Mouse (Mus musculus) hindbrain, embryonic 16.5 days (tissue): ENCODE data around the gene Cux2. TPM values are rescaled to one million over a fixed set of nuclear protein-coding genes. Genes with fewer than 3 reads are reported as not detected.
"Not testable (repeated sequence)": the region's sequence is repeated elsewhere in the genome, so short reads cannot be mapped to it uniquely, and the experiment has no call there.

Experiments used
- ATAC-seq: fragments of 200-750 bp; cut with Nextera tagmentation; 2 replicates; pipeline ENCODE4 v1.8.0; 2017; ENCODE audit warnings: moderate TSS enrichment, moderate library complexity
- H3K27ac ChIP-seq: fragments of 300-500 bp; sonication (generic); 2 replicates; pipeline ENCODE4 v1.5.1; 2014; ENCODE audit warnings: low read depth, mild to moderate bottlenecking, control low read depth, low read length, moderate library complexity
- H3K27me3 ChIP-seq: fragments of 300-500 bp; sonication (generic); replicated peaks from 2 replicates; pipeline ENCODE4 v1.6.1; 2014; ENCODE audit warnings: low read length; ENCODE audit not compliant: control insufficient read depth, insufficient read depth
- H3K36me3 ChIP-seq: fragments of 300-500 bp; sonication (generic); 2 replicates; pipeline ENCODE4 v1.6.1; 2014; ENCODE audit warnings: mild to moderate bottlenecking, low read length, moderate library complexity, mixed read lengths; ENCODE audit not compliant: control insufficient read depth, insufficient read depth
- H3K4me1 ChIP-seq: fragments of 300-500 bp; sonication (generic); 2 replicates; pipeline ENCODE4 v1.6.1; 2014; ENCODE audit warnings: low read depth, low read length; ENCODE audit not compliant: control insufficient read depth, insufficient read depth
- H3K4me2 ChIP-seq: fragments of 300-500 bp; sonication (generic); 2 replicates; pipeline ENCODE4 v1.6.1; 2014; ENCODE audit warnings: mild to moderate bottlenecking, low read length, control low read depth, moderate library complexity
- H3K4me3 ChIP-seq: fragments of 300-500 bp; sonication (generic); 2 replicates; pipeline ENCODE4 v1.5.1; 2014; ENCODE audit warnings: mild to moderate bottlenecking, low read length, control low read depth, moderate library complexity
- H3K9ac ChIP-seq: fragments of 300-500 bp; sonication (generic); 2 replicates; pipeline ENCODE4 v1.6.1; 2014; ENCODE audit warnings: low read depth, mild to moderate bottlenecking, control low read depth, low read length, moderate library complexity
- H3K9me3 ChIP-seq: fragments of 300-500 bp; sonication (generic); 2 replicates; pipeline ENCODE4 v1.6.1; 2014; ENCODE audit warnings: mild to moderate bottlenecking, low read length, moderate library complexity; ENCODE audit not compliant: control insufficient read depth
- WGBS: fragments of 180-500 bp; shearing (Covaris S2); extraction: QIAGEN DNeasy Blood & Tissue Kit; methylation state at CpG from one replicate; pipeline ENCODE4 v1.1.7; 2014; 5-methylcytosine and 5-hydroxymethylcytosine counted together
- polyA plus RNA-seq: library from polyadenylated mRNA; unstranded; fragments of >200 nt; fragmentation: Nextera tagmentation; extraction: Ambion mirVana; gene quantifications from 2 replicates; pipeline ENCODE4 v1.2.1, GENCODE M21; 2015

The Cux2 gene
- polyA plus RNA-seq, 1 experiment from 2014 or later = 16.7 TPM

DNA sequence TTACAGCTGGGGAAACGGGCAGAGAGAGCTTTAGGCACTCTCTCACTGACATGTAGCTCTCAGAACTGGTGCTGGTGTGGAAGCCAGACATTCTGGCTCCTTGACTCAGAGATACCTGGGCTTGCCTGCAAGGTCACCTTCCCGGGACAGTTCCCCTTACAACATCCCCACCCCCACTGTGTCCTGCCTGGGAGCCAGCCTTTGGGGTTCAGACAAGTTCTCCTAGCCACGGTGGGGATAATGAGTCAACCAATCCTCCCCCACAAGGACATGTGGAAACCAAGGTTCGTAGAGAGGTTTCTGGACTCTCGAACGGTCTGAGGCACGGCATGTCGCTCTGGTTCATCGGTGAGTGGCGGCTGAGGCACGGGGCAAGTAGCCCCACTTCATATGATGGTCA lies 193.2 kb downstream of the Cux2 start:
- WGBS = 89% methylated on average over 11 of the region's 11 CpGs
- no peak overlapping the region for H3K27ac ChIP-seq
- no peak for ATAC-seq
- H3K36me3 ChIP-seq = peaks cover 21% of the 10 kb centered on the region
- no peak overlapping the region for H3K9ac ChIP-seq
- H3K9me3 ChIP-seq = peaks cover 9% of the 10 kb centered on the region
- H3K4me2 ChIP-seq = no peak overlapping the region
- no peaks in the 10 kb centered on the region for H3K27me3 ChIP-seq
- no peak overlapping the region for H3K4me3 ChIP-seq
- peaks cover 4% of the 10 kb centered on the region; the same call in 1 of the 2 replicates for H3K4me1 ChIP-seq

DNA sequence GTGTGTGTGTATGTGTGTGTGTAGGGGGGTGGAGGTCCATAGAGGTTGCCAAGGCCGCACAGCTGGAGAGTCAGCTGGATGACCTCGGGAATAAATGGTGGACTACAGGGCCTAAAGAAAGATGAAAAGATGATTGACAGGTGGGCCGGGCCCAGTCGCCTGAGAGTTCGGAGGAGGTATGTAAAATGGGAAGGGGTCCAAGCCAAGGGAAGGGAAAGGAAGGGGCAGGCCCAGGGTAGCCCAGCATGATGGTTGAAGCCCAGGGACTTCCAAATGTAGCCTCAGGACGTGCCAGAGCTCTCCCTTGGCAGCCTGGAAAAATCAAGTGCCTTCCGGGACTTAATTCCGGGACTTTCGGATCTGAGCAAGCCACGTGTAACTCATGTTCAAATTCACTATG lies 195.1 kb downstream of the Cux2 start:
- H3K4me2 ChIP-seq = no peak overlapping the region
- 31% methylated on average over 10 of the region's 10 CpGs for WGBS
- ATAC-seq = no peak
- H3K9ac ChIP-seq = no peak overlapping the region
- H3K27ac ChIP-seq = no peak overlapping the region
- peaks cover 17% of the 10 kb centered on the region for H3K4me1 ChIP-seq
- peaks cover 10% of the 10 kb centered on the region for H3K36me3 ChIP-seq
- no peaks in the 10 kb centered on the region for H3K9me3 ChIP-seq
- no peaks in the 10 kb centered on the region for H3K27me3 ChIP-seq
- H3K4me3 ChIP-seq = no peak overlapping the region

DNA sequence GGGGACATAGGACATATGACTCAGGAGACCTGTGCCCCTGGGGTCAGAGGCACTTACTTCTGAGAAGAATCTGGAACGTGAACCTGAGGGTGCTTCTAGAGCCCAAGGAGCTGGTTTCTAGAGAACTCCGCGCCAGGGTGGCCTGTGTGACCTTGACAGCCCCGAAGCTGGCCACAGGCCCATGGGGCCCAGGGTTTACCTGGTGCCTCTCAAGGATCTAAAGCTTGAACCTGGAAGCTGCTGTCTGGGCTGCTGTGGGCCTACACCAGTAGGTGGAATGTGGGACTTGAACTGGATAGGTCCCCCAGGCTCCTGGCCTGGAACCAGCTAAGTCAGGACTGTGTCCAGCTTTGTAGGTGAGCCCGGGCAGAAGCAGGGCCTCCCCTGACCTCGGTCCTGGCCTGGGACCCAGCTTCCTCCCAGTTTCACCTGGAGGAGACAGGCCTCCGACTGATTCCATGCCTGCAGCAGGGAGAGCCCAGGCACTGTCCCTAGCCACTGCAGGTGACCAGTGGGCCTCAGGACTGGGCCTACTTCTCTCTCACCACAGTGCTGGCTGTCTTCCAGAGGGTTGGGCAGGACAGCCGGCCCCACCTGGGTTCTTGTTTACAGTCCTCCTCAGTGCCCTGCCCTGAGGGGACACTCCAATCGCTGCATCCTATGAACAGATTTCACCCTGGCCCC lies 196.4 kb downstream of the Cux2 start:
- 76% methylated on average over 9 of the region's 9 CpGs for WGBS
- Histone ChIP-seq H3K9me3 (no peaks in the 10 kb centered on the region), H3K4me1 (peaks cover 20% of the 10 kb centered on the region), H3K27me3 (no peaks in the 10 kb centered on the region), H3K4me2 (no peak overlapping the region), H3K4me3 (no peak overlapping the region), H3K27ac (no peak overlapping the region), H3K36me3 (peaks cover 10% of the 10 kb centered on the region), H3K9ac (no peak overlapping the region)
- no peak for ATAC-seq

DNA sequence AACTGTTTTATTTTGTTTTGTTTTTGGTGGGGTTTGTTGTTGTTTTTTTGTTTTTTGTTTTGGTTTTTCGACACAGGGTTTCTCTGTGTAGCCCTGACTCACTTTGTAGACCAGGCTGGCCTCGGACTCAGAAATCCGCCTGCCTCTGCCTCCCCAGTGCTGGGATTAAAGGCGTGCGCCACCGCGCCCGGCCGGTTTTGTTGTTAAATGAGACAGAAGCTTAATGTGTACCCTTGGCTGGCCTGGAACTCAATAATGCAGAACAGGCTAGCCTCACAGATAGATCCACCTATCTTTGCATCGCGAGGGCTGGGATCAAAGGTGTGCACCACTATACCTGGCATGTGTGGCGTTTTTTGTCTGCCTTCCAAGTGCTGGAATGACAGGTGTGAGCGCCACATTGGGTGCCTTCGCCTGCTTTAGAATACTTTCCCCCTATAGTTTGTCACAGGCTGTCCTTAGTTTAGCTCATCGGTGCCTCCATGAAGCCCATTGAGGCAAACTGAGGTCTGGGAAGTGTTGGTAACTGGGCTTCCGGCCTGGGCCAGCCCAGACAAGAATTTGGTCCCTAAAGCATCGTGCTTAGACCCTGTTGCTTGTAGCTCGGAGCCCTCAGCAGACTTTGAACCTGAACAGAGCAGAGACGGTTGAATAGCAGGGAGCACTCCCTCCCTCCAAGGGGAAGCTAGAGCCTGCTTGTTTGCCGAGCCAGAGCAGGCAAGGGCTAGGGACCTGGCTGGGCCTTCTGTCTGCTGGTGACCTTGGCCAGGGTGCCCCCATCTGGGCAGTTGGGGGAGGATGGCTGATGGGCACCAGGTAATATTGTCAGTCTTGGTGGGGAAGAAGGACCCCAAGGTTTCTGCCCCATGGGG lies 200.2 kb downstream of the Cux2 start:
- Histone ChIP-seq H3K27ac (no peak overlapping the region), H3K27me3 (no peaks in the 10 kb centered on the region), H3K4me2 (peak overlapping the region; percentile 73), H3K9me3 (no peaks in the 10 kb centered on the region), H3K4me3 (peak overlapping the region; percentile 81), H3K36me3 (peaks cover 10% of the 10 kb centered on the region), H3K4me1 (peaks cover 26% of the 10 kb centered on the region), H3K9ac (peak overlapping the region; percentile 83)
- WGBS = 43% methylated on average over 20 of the region's 20 CpGs
- no peak for ATAC-seq

DNA sequence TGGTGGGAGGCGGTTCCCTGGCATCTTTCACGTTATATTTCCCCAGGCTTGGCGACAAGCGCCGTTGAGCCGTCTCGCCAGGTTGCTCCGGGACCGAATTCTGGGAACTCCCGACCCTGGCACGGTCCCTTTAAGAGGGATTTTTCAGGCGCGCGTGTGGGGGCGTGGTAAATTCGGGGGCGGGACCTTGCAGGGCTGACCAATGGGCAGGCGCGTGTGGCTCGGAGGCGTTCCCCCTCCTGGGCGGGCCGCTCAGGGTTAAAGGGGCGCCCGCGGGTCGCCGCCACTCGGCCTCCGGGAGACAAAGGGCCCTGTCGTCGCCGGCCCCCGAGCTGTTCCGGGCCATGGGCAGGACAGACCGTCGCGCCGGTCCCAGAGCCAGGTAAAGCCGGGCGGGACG lies 201.2 kb downstream of the Cux2 start, which contains the start of gene Pheta1:
TSS of gene Pheta1 (plus strand) at position 242 of the 400 bp plus-strand sequence.
- peak within 1 kb of the TSS; percentile 73 for H3K4me2 ChIP-seq
- H3K27me3 ChIP-seq = peaks cover 7% of the 10 kb centered on the region
- peak within 1 kb of the TSS; percentile 70 for H3K27ac ChIP-seq
- H3K9ac ChIP-seq = peak within 1 kb of the TSS; percentile 83
- H3K36me3 ChIP-seq = peaks cover 10% of the 10 kb centered on the region
- ATAC-seq = peak; percentile 94
- peaks cover 26% of the 10 kb centered on the region for H3K4me1 ChIP-seq
- H3K4me3 ChIP-seq = peak within 1 kb of the TSS; percentile 81
- no peaks in the 10 kb centered on the region for H3K9me3 ChIP-seq
- WGBS = under 1% methylated on average over 42 of the region's 42 CpGs

DNA sequence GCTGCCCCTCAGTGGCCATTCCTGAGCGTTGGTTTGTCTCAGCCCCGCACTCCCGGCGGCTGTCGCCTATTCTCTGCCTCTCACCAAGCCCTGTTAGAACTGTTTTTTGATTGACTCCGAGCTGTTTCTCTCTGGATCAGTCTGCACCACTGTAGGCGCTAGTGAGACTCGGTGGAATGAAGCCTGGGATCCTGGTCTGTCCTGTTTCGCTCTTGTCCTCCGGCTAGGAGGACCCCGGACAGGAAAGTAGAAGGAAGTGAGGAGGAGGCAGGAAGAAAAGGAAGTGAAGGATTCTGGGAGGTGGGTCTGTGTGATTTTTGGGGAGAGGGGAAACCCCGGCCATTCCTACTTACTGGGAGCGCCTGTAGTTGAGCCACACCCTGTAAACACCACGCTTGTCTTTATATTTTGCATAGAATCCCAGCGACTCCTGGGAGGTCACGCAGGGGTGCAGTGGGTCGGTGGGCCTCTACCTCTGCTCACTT lies 201.8 kb downstream of the Cux2 start:
- Histone ChIP-seq H3K4me1 (peaks cover 23% of the 10 kb centered on the region), H3K27me3 (peaks cover 12% of the 10 kb centered on the region), H3K4me3 (peak overlapping the region; percentile 81), H3K4me2 (peak overlapping the region; percentile 73), H3K27ac (peak overlapping the region; percentile 59), H3K9me3 (no peaks in the 10 kb centered on the region), H3K36me3 (peaks cover 6% of the 10 kb centered on the region), H3K9ac (peak overlapping the region; percentile 47)
- WGBS = under 1% methylated on average over 17 of the region's 17 CpGs
- ATAC-seq = no peak

DNA sequence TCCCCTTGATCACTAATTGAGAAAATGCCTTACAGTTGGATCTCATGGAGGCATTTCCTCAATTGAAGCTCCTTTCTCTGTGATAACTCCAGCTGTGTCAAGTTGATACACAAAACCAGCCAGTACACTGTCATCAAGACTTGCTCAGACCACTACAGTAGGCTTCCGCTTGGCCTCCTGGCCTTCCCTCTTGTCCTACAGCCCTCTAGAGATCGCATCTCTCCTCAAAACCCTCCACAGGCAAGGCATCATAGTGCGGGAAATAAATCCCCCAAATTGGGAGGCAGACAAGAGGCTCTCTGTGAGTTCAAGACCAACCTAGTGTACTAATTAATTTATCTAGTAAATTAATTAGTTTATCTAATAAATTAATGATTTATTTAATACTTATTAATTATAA lies 202.6 kb downstream of the Cux2 start:
- H3K4me2 ChIP-seq, H3K9me3 ChIP-seq, ATAC-seq, H3K9ac ChIP-seq, H3K36me3 ChIP-seq, H3K4me3 ChIP-seq, H3K27ac ChIP-seq: not testable (repeated sequence)
- 84% methylated on average over 3 of the region's 3 CpGs for WGBS
- peaks cover 26% of the 10 kb centered on the region for H3K4me1 ChIP-seq
- H3K27me3 ChIP-seq = peaks cover 13% of the 10 kb centered on the region

DNA sequence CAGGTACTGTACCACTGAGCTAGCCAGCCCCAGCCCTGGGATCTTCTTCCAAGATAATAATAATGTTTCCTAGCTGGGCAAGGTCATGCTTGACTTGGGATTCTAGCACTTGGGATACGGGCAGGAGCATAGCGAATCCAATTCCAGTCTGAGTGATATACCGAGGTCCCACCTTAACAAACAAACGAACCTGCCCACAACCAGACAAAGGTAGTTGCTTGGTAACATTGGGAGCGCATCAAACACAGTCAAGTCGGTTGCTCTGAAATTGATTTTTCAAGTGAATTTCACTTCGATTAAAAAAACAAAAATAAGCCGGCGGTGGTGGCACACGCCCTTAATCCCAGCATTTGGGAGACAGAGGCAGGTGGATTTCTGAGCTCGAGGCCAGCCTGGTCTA lies 203.6 kb downstream of the Cux2 start:
- H3K36me3 ChIP-seq = no peaks in the 10 kb centered on the region
- peaks cover 26% of the 10 kb centered on the region for H3K4me1 ChIP-seq
- no peaks in the 10 kb centered on the region for H3K9me3 ChIP-seq
- peaks cover 16% of the 10 kb centered on the region for H3K27me3 ChIP-seq
- 84% methylated on average over 11 of the region's 11 CpGs for WGBS
- H3K27ac ChIP-seq = no peak overlapping the region
- H3K4me2 ChIP-seq = no peak overlapping the region
- H3K4me3 ChIP-seq = no peak overlapping the region
- no peak overlapping the region for H3K9ac ChIP-seq
- ATAC-seq = no peak

DNA sequence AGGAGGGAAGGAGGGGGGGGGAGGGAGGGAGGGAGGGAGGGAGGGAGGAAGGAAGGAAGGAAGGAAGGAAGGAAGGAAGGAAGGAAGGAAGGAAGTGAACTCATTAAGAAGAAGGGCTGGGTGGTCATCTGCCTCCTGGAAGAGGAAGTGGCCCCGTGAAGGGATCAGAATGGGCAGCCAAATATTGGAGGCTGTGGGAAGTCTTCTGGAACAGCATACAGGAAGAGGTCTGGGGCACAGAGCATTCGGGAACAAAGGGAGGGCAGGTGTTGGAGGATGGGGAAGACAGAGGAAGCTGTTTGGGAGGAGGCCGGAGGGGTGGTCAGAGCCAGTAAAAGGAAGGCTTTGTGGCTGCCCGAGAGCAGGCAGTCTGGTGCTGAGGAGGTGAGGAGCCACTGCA lies 204.5 kb downstream of the Cux2 start:
- H3K4me3 ChIP-seq = no peak overlapping the region
- peaks cover 18% of the 10 kb centered on the region for H3K4me1 ChIP-seq
- H3K9ac ChIP-seq = no peak overlapping the region
- 34% methylated on average over 4 of the region's 4 CpGs for WGBS
- no peaks in the 10 kb centered on the region for H3K36me3 ChIP-seq
- H3K9me3 ChIP-seq = no peaks in the 10 kb centered on the region
- no peak overlapping the region for H3K27ac ChIP-seq
- ATAC-seq = no peak
- no peak overlapping the region for H3K4me2 ChIP-seq
- H3K27me3 ChIP-seq = peaks cover 16% of the 10 kb centered on the region
